Mouse (Mus musculus) left cerebral cortex, postnatal 10 days (tissue): ENCODE data around the gene Ddx39. TPM values are rescaled to one million over a fixed set of nuclear protein-coding genes. Genes with fewer than 3 reads are reported as not detected.

Source experiments
- microRNA-seq: library from miRNA; unstranded; fragments of <30 nt; microRNA quantifications from one replicate; pipeline ENCODE4 v1.2.0, GENCODE M21; 2022
- total RNA-seq, 2 experiments: library from RNA; stranded (reverse); gene quantifications; 2 replicates each; pipeline ENCODE4 v1.2.3; 2021

The Ddx39 gene
- total RNA-seq, 2 experiments from 2014 or later, result 24.4 to 25.2 TPM

Small RNAs within 50 kb of the gene (microRNA-seq; reads per million reads assigned to microRNA genes)
- not detected for gene Mir1668

Other genes starting within 250 kb of the Ddx39 start
- gene Olfr370, start 179.4 kb upstream of the Ddx39 start, total RNA-seq, result not detected
- 100 to 1,000 TPM; 141 to 145 TPM for gene Ndufb7, start 148.5 kb upstream of the Ddx39 start, total RNA-seq
- 100 to 1,000 TPM; 642 to 649 TPM for gene Tecr, start 107.2 kb upstream of the Ddx39 start, total RNA-seq
- 10 to 100 TPM; 35.9 to 36.3 TPM for gene Dnajb1, start 107.0 kb upstream of the Ddx39 start, total RNA-seq
- gene Gipc1, start 62.5 kb upstream of the Ddx39 start, total RNA-seq, result 10 to 100 TPM; 84.0 to 86.7 TPM
- under 1 TPM; 0.71 to 0.77 TPM for gene Ptger1, start 48.5 kb upstream of the Ddx39 start, total RNA-seq
- gene Pkn1, start 16.0 kb upstream of the Ddx39 start, total RNA-seq, result 10 to 100 TPM; 73.1 to 75.9 TPM
- 10 to 100 TPM; 11.4 to 11.7 TPM for gene Adgre5, start 26.1 kb downstream of the Ddx39 start, total RNA-seq
- 100 to 1,000 TPM; 445 to 464 TPM for gene Adgrl1, start 184.9 kb downstream of the Ddx39 start, total RNA-seq
- under 1 TPM in 1 of 2 experiments, not detected in 1; 0.11 TPM for gene Gm10644, start 240.0 kb downstream of the Ddx39 start, total RNA-seq
- gene Asf1b, start 240.3 kb downstream of the Ddx39 start, total RNA-seq, result 1 to 10 TPM; 1.1 TPM